Mouse (Mus musculus): ENCODE data around the gene Kcne2.

GRCm38 (mm10) chr16:92346297-92346916, 54.2 kb downstream of the Kcne2 start:
- TF ChIP-seq CTCF (IDR thresholded peaks at IDR 0.05; ENCODE audit: low read depth, low read length) (no peak), POLR2A (IDR thresholded peaks at IDR 0.05; ENCODE audit: insufficient read depth, low read length) (no peak), EP300 (IDR thresholded peaks at IDR 0.05; ENCODE audit: insufficient read depth, low read depth, low read length) (no peak)
